Mouse (Mus musculus) heart, embryonic 13.5 days (tissue): ENCODE data around the gene Nbeal2. TPM values are rescaled to one million over a fixed set of nuclear protein-coding genes. Genes with fewer than 3 reads are reported as not detected.
A peak's percentile ranks its signal among the peaks of the same experiment; 100 is the strongest.
"Not testable (repeated sequence)": the region's sequence is repeated elsewhere in the genome, so short reads cannot be mapped to it uniquely, and the experiment has no call there.

Experiments used
- ATAC-seq: fragments of 200-750 bp; cut with Nextera tagmentation; 2 replicates; pipeline ENCODE4 v1.8.0; 2017; ENCODE audit warnings: moderate TSS enrichment; ENCODE audit not compliant: insufficient number of reproducible peaks, low FRiP score, low TSS enrichment; ENCODE audit errors: extremely low read depth
- H3K27ac ChIP-seq: fragments of 300-500 bp; sonication (generic); replicated peaks from 2 replicates; pipeline ENCODE4 v1.5.1; 2015; ENCODE audit warnings: moderate library complexity, mild to moderate bottlenecking, inconsistent platforms
- H3K27me3 ChIP-seq: fragments of 300-500 bp; sonication (generic); replicated peaks from 2 replicates; pipeline ENCODE4 v1.6.1; 2015; ENCODE audit warnings: mild to moderate bottlenecking, inconsistent platforms
- H3K36me3 ChIP-seq: fragments of 300-500 bp; sonication (generic); 2 replicates; pipeline ENCODE4 v1.6.1; 2015; ENCODE audit warnings: mild to moderate bottlenecking, inconsistent platforms
- H3K4me1 ChIP-seq: fragments of 300-500 bp; sonication (generic); 2 replicates; pipeline ENCODE4 v1.6.1; 2015; ENCODE audit warnings: inconsistent platforms
- H3K4me2 ChIP-seq: fragments of 300-500 bp; sonication (generic); 2 replicates; pipeline ENCODE4 v1.6.1; 2015; ENCODE audit warnings: inconsistent platforms, mild to moderate bottlenecking, moderate library complexity
- H3K4me3 ChIP-seq: fragments of 300-500 bp; sonication (generic); 2 replicates; pipeline ENCODE4 v1.5.1; 2015; ENCODE audit warnings: moderate library complexity, mild to moderate bottlenecking, inconsistent platforms
- H3K9ac ChIP-seq: fragments of 300-500 bp; sonication (generic); 2 replicates; pipeline ENCODE4 v1.6.1; 2015; ENCODE audit warnings: inconsistent platforms, mild to moderate bottlenecking, moderate library complexity
- H3K9me3 ChIP-seq: fragments of 300-500 bp; sonication (generic); 2 replicates; pipeline ENCODE4 v1.6.1; 2016; ENCODE audit warnings: inconsistent platforms
- WGBS: fragments of 180-500 bp; shearing (Covaris S2); methylation state at CpG from one replicate; pipeline ENCODE4 v1.1.7; 2015; ENCODE audit warnings: mixed read lengths; 5-methylcytosine and 5-hydroxymethylcytosine counted together
- polyA plus RNA-seq: library from polyadenylated mRNA; unstranded; fragments of >200 nt; fragmentation: Nextera tagmentation; extraction: Ambion mirVana; gene quantifications from 2 replicates; pipeline ENCODE4 v1.2.1, GENCODE M21; 2015

Gene Nbeal2
- polyA plus RNA-seq, 1 experiment from 2014 or later, result 1.8 TPM

GRCm38 (mm10) chr9:110685591-110685990, 31.6 kb upstream of the Nbeal2 start:
- Histone ChIP-seq H3K4me2 (no peak overlapping the region), H3K4me1 (peaks cover 68% of the 10 kb centered on the region), H3K36me3 (peaks cover 5% of the 10 kb centered on the region; the same call in 1 of the 2 replicates), H3K4me3 (no peak overlapping the region), H3K9ac (peak overlapping the region; percentile 70), H3K27me3 (no peaks in the 10 kb centered on the region), H3K9me3 (no peaks in the 10 kb centered on the region), H3K27ac (peak overlapping the region; percentile 98)
- no peak for ATAC-seq
- 70% methylated on average over 5 of the region's 5 CpGs for WGBS

- Histone ChIP-seq H3K36me3 (peaks cover 5% of the 10 kb centered on the region; the same call in 1 of the 2 replicates), H3K4me1 (peaks cover 68% of the 10 kb centered on the region), H3K27ac (peak overlapping the region; percentile 98), H3K9me3 (no peaks in the 10 kb centered on the region), H3K27me3 (no peaks in the 10 kb centered on the region), H3K9ac (peak overlapping the region; percentile 70), H3K4me2 (0 out of 2 replicates have a peak overlapping the region, but pooled peaks have one; percentile 63), H3K4me3 (no peak overlapping the region)
- no peak for ATAC-seq
- WGBS, result 86% methylated on average over 8 of the region's 8 CpGs
These were observed 31.2 kb upstream of the Nbeal2 start for GRCm38 (mm10) chr9:110685187-110685586.

- Histone ChIP-seq H3K9ac (peak overlapping the region; percentile 70), H3K27me3 (no peaks in the 10 kb centered on the region), H3K9me3 (no peaks in the 10 kb centered on the region), H3K27ac (peak overlapping the region; percentile 98), H3K4me1 (peaks cover 71% of the 10 kb centered on the region), H3K36me3 (peaks cover 5% of the 10 kb centered on the region; the same call in 1 of the 2 replicates), H3K4me3 (peak overlapping the region; percentile 24), H3K4me2 (peak overlapping the region; percentile 63)
- peak; percentile 57; the same call in 1 of the 2 replicates for ATAC-seq
- 26% methylated on average over 6 of the region's 6 CpGs for WGBS
These were observed 30.3 kb upstream of the Nbeal2 start for GRCm38 (mm10) chr9:110684100-110684831.

GRCm38 (mm10) chr9:110683574-110684099, 29.7 kb upstream of the Nbeal2 start:
- 46% methylated on average over 4 of the region's 4 CpGs for WGBS
- 0 out of 2 replicates have a peak overlapping the region, but pooled peaks have one; percentile 11 for H3K4me3 ChIP-seq
- peaks cover 5% of the 10 kb centered on the region; the same call in 1 of the 2 replicates for H3K36me3 ChIP-seq
- peak; percentile 21; the same call in 1 of the 2 replicates for ATAC-seq
- peak overlapping the region; percentile 74 for H3K9ac ChIP-seq
- no peaks in the 10 kb centered on the region for H3K9me3 ChIP-seq
- H3K4me2 ChIP-seq, result peak overlapping the region; percentile 63
- peak overlapping the region; percentile 98 for H3K27ac ChIP-seq
- no peaks in the 10 kb centered on the region for H3K27me3 ChIP-seq
- peaks cover 71% of the 10 kb centered on the region for H3K4me1 ChIP-seq

- H3K4me3 ChIP-seq, H3K36me3 ChIP-seq, H3K9ac ChIP-seq, H3K27me3 ChIP-seq, H3K4me2 ChIP-seq, ATAC-seq, H3K9me3 ChIP-seq: not testable (repeated sequence)
- H3K4me1 ChIP-seq, result peaks cover 81% of the 10 kb centered on the region
- 78% methylated on average over 3 of the region's 3 CpGs for WGBS
- peak overlapping the region; percentile 98 for H3K27ac ChIP-seq
These were observed 28.7 kb upstream of the Nbeal2 start for GRCm38 (mm10) chr9:110682697-110683096.

- Histone ChIP-seq H3K4me1 (peaks cover 85% of the 10 kb centered on the region), H3K9me3 (no peaks in the 10 kb centered on the region), H3K4me2 (no peak overlapping the region), H3K9ac (no peak overlapping the region), H3K36me3 (peaks cover 5% of the 10 kb centered on the region; the same call in 1 of the 2 replicates), H3K27ac (peak overlapping the region; percentile 34), H3K27me3 (no peaks in the 10 kb centered on the region), H3K4me3 (no peak overlapping the region)
- 45% methylated on average over 5 of the region's 5 CpGs for WGBS
- no peak for ATAC-seq
These were observed 28.3 kb upstream of the Nbeal2 start for GRCm38 (mm10) chr9:110682255-110682654.

- Histone ChIP-seq H3K9ac (no peak overlapping the region), H3K36me3 (peaks cover 5% of the 10 kb centered on the region; the same call in 1 of the 2 replicates), H3K27me3 (no peaks in the 10 kb centered on the region), H3K4me1 (peaks cover 86% of the 10 kb centered on the region), H3K4me2 (no peak overlapping the region), H3K4me3 (no peak overlapping the region), H3K9me3 (no peaks in the 10 kb centered on the region), H3K27ac (peak overlapping the region; percentile 34)
- no peak for ATAC-seq
- WGBS, result 75% methylated on average over 9 of the region's 9 CpGs
These were observed 27.9 kb upstream of the Nbeal2 start for GRCm38 (mm10) chr9:110681817-110682216.

GRCm38 (mm10) chr9:110680736-110681507, 27.0 kb upstream of the Nbeal2 start:
- H3K4me1 ChIP-seq, result peaks cover 86% of the 10 kb centered on the region
- peaks cover 5% of the 10 kb centered on the region; the same call in 1 of the 2 replicates for H3K36me3 ChIP-seq
- no peak overlapping the region for H3K4me3 ChIP-seq
- 0 out of 2 replicates have a peak overlapping the region, but pooled peaks have one; percentile 36 for H3K27ac ChIP-seq
- H3K4me2 ChIP-seq, result no peak overlapping the region
- 67% methylated on average over 7 of the region's 7 CpGs for WGBS
- no peak for ATAC-seq
- no peaks in the 10 kb centered on the region for H3K9me3 ChIP-seq
- no peaks in the 10 kb centered on the region for H3K27me3 ChIP-seq
- no peak overlapping the region for H3K9ac ChIP-seq

- H3K4me3 ChIP-seq, result no peak overlapping the region
- peaks cover 86% of the 10 kb centered on the region for H3K4me1 ChIP-seq
- ATAC-seq, result no peak
- H3K9me3 ChIP-seq, result no peaks in the 10 kb centered on the region
- no peak overlapping the region for H3K27ac ChIP-seq
- H3K4me2 ChIP-seq, result no peak overlapping the region
- 72% methylated on average over 5 of the region's 5 CpGs for WGBS
- no peak overlapping the region for H3K9ac ChIP-seq
- peaks cover 5% of the 10 kb centered on the region; the same call in 1 of the 2 replicates for H3K36me3 ChIP-seq
- no peaks in the 10 kb centered on the region for H3K27me3 ChIP-seq
These were observed 24.9 kb upstream of the Nbeal2 start for GRCm38 (mm10) chr9:110678886-110679285.

- WGBS, result 67% methylated on average over 8 of the region's 8 CpGs
- Histone ChIP-seq H3K4me1 (peaks cover 87% of the 10 kb centered on the region), H3K4me3 (no peak overlapping the region), H3K9ac (no peak overlapping the region), H3K27ac (peak overlapping the region; percentile 32), H3K36me3 (peaks cover 5% of the 10 kb centered on the region; the same call in 1 of the 2 replicates), H3K4me2 (no peak overlapping the region), H3K9me3 (no peaks in the 10 kb centered on the region), H3K27me3 (no peaks in the 10 kb centered on the region)
- no peak for ATAC-seq
These were observed 22.5 kb upstream of the Nbeal2 start for GRCm38 (mm10) chr9:110676492-110676911.
